Mouse (Mus musculus) midbrain, postnatal 0 days (tissue): Measurements from ENCODE around the gene 1700034I23Rik. TPM values are rescaled to one million over a fixed set of nuclear protein-coding genes. Genes with fewer than 3 reads are reported as not detected.
A peak's percentile ranks its signal among the peaks of the same experiment; 100 is the strongest.
"Not testable (repeated sequence)": the region's sequence is repeated elsewhere in the genome, so short reads cannot be mapped to it uniquely, and the experiment has no call there.

Source experiments
- ATAC-seq: fragments of 200-750 bp; cut with Nextera tagmentation; 2 replicates; pipeline ENCODE4 v1.8.0; 2017; ENCODE audit warnings: moderate number of reproducible peaks, mild to moderate bottlenecking, moderate TSS enrichment, moderate library complexity; ENCODE audit not compliant: low FRiP score
- DNase-seq: peaks from one replicate; pipeline ENCODE4 v3.0.0-alpha.2; 2015; ENCODE audit warnings: low spot score
- H3K27ac ChIP-seq: fragments of 300-500 bp; sonication (generic); 2 replicates; pipeline ENCODE4 v1.5.1; 2014; ENCODE audit warnings: low read depth, mild to moderate bottlenecking, low read length, mixed read lengths
- H3K27me3 ChIP-seq: fragments of 300-500 bp; sonication (generic); 2 replicates; pipeline ENCODE4 v1.6.1; 2014; ENCODE audit warnings: low read length, control low read depth, mixed read lengths; ENCODE audit not compliant: insufficient read depth
- H3K36me3 ChIP-seq: fragments of 300-500 bp; sonication (generic); 2 replicates; pipeline ENCODE4 v1.6.1; 2014; ENCODE audit warnings: low read length, control low read depth, mixed read lengths; ENCODE audit not compliant: insufficient read depth
- H3K4me1 ChIP-seq: fragments of 300-500 bp; sonication (generic); 2 replicates; pipeline ENCODE4 v1.6.1; 2014; ENCODE audit warnings: mild to moderate bottlenecking, control low read depth, antibody characterized with exemption, low read length, mixed read lengths; ENCODE audit not compliant: insufficient read depth
- H3K4me2 ChIP-seq: fragments of 300-500 bp; sonication (generic); 2 replicates; pipeline ENCODE4 v1.6.1; 2014; ENCODE audit warnings: low read depth, mild to moderate bottlenecking, low read length, mixed read lengths; ENCODE audit not compliant: poor library complexity, severe bottlenecking
- H3K4me3 ChIP-seq: fragments of 300-500 bp; sonication (generic); 2 replicates; pipeline ENCODE4 v1.5.1; 2014; ENCODE audit warnings: low read depth, mild to moderate bottlenecking, low read length, moderate library complexity
- H3K9ac ChIP-seq: fragments of 300-500 bp; sonication (generic); replicated peaks from 2 replicates; pipeline ENCODE4 v1.6.1; 2014; ENCODE audit warnings: mild to moderate bottlenecking, low read length, moderate library complexity, mixed read lengths; ENCODE audit not compliant: poor library complexity, severe bottlenecking
- H3K9me3 ChIP-seq: fragments of 300-500 bp; sonication (generic); 2 replicates; pipeline ENCODE4 v1.6.1; 2016; ENCODE audit warnings: low read length, control low read depth
- CTCF ChIP-seq: IDR thresholded peaks from 2 replicates; pipeline ENCODE4 v1.5.1; 2016; ENCODE audit warnings: antibody characterized with exemption, mild to moderate bottlenecking
- WGBS: fragments of 180-500 bp; shearing (Covaris S2); extraction: QIAGEN DNeasy Blood & Tissue Kit; methylation state at CpG from one replicate; pipeline ENCODE4 v1.1.7; 2014; 5-methylcytosine and 5-hydroxymethylcytosine counted together
- polyA plus RNA-seq: library from polyadenylated mRNA; unstranded; fragments of >200 nt; fragmentation: Nextera tagmentation; extraction: Ambion mirVana; gene quantifications from 2 replicates; pipeline ENCODE4 v1.2.1, GENCODE M21; 2015
- total RNA-seq: library from RNA; depleted of rRNA; stranded (reverse); fragments of >200 nt; gene quantifications from 2 replicates; pipeline ENCODE4 v1.2.3, GENCODE M21; 2014; rRNA removed

Gene 1700034I23Rik
- total and polyA plus RNA-seq, 2 experiments from 2014 or later = 0.28 TPM; not detected in 1

DNA sequence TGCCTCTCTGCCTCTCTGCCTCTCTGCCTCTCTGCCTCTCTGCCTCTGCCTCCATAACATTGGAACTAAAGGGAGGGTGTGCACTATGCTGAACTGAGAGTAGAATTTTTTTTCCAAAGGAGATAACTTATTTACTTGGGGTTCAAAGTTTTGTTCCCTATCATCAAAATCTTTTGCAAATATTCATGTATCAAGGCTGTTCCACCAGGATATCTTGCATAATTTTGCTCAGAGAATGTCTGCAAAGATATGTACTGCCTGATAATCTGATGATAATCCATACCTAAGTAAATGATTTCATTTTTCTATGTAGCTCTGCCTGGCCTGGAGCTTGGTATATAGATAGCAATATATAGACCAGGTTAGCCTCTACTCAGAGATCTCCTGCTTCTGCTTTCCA is 36.7 kb upstream of the 1700034I23Rik start:
- no peak for TF ChIP-seq CTCF
- DNase-seq (no peak), ATAC-seq (no peak)
- Histone ChIP-seq H3K9ac (no peak overlapping the region), H3K27me3 (no peaks in the 10 kb centered on the region), H3K4me1 (no peaks in the 10 kb centered on the region), H3K27ac (no peak overlapping the region), H3K4me2 (no peak overlapping the region), H3K9me3 (no peaks in the 10 kb centered on the region), H3K4me3 (no peak overlapping the region), H3K36me3 (peaks cover 3% of the 10 kb centered on the region; the same call in 1 of the 2 replicates)

DNA sequence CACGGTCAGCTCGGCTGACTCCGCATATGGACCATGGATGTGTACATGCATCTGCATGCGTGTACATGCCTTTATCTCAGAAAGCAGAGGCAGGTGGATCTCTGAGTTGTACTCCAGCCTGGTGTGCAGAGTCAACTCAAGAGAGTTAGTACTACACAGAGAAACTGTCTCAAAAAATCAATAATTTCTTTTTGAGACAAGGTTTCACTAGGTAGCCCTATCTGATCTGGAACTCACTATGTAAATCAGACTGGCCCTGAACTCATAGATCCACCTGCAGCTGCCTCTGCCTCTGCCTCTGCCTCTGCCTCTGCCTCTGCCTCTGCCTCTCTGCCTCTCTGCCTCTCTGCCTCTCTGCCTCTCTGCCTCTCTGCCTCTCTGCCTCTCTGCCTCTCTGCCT is 36.2 kb upstream of the 1700034I23Rik start:
- ATAC-seq = no peak
- no peaks in the 10 kb centered on the region for H3K4me1 ChIP-seq
- H3K9me3 ChIP-seq = no peaks in the 10 kb centered on the region
- H3K27me3 ChIP-seq = no peaks in the 10 kb centered on the region
- H3K9ac ChIP-seq = no peak overlapping the region
- H3K36me3 ChIP-seq = peaks cover 5% of the 10 kb centered on the region
- WGBS = 94% methylated on average over 4 of the region's 4 CpGs
- TF ChIP-seq CTCF = no peak
- H3K27ac ChIP-seq = no peak overlapping the region
- DNase-seq = no peak
- H3K4me3 ChIP-seq = no peak overlapping the region
- no peak overlapping the region for H3K4me2 ChIP-seq

DNA sequence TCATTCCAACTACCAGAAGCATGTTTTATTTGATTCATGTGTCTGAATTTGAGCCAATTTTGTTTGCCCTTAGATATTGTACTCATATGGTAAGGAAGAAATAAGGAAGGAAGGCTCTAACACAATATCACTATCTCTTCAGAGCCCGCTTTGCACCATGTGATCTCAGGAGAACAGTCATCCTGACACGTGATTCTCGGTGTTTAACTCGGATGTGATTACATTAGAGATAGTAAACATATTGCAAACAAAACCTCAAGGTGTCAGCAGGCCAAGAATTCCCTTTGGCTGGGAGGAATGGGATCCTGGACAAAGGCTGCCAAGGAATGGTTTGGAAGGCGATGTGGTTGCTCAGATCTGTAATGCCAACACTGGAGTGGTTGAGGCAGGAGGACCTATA is 35.8 kb upstream of the 1700034I23Rik start:
- Histone ChIP-seq H3K27me3 (no peaks in the 10 kb centered on the region), H3K36me3 (peaks cover 9% of the 10 kb centered on the region), H3K4me3 (no peak overlapping the region), H3K4me2 (no peak overlapping the region), H3K9ac (no peak overlapping the region), H3K9me3 (no peaks in the 10 kb centered on the region), H3K27ac (no peak overlapping the region), H3K4me1 (no peaks in the 10 kb centered on the region)
- no peak for TF ChIP-seq CTCF
- no peak for ATAC-seq
- WGBS = 89% methylated on average over 5 of the region's 5 CpGs
- DNase-seq = no peak

DNA sequence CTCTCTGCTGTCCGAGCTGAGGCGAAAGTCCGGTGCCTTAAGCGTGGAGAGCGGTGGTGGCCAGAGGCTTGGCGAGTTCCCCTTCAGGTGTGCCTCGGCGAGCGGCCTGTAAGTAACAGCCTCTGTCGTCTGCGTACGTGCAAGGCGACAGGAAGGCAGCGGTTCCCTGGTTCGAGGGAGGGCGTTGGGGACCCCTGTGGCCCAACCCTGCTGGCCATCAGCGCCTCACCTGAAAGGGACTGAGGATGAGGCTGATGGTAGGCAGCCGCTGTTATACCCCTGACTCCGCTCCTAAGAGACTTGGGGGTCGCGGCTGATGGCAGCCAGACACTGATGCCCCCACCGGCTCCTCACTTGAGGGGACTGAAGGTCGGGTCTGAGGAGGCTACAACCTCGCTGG is 8.0 kb downstream of the 1700034I23Rik start:
- peak overlapping the region; percentile 60 for H3K4me2 ChIP-seq
- not testable (repeated sequence) for H3K4me1 ChIP-seq, H3K27me3 ChIP-seq, H3K36me3 ChIP-seq, H3K9me3 ChIP-seq
- 0 out of 2 replicates have a peak overlapping the region, but pooled peaks have one; percentile 47 for H3K27ac ChIP-seq
- 0% methylated on average over 17 of the region's 24 CpGs for WGBS
- peak overlapping the region; percentile 56 for H3K4me3 ChIP-seq
- DNase-seq (peak; percentile 9), ATAC-seq (peak; percentile 71; the same call in 1 of the 2 replicates)
- H3K9ac ChIP-seq = peak overlapping the region; percentile 56

DNA sequence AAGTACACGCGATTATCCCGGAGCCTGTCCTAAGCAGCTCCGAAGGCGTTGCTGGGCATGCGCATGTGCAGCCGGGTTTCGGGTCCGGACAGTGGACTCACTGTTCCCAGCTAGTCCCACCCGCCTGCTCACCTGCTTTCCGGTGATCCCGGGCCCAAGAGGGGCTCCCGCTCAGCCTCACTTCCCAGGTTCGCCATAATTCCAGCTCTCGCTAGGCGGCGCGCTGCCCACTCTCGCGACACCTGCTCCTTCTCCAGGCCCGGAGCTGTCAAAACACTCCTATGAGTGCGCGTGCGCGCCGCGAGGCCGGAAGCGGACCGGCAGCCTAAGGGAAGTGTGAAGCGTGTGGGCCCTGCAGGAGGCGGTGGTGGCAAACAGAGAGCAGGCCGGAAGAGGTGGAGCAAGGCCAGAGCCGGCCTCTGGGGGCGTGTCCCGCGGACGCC is 8.5 kb downstream of the 1700034I23Rik start:
- not testable (repeated sequence) for H3K4me1 ChIP-seq, H3K27me3 ChIP-seq, H3K9me3 ChIP-seq, H3K36me3 ChIP-seq
- TF ChIP-seq CTCF = peak; percentile 79
- Histone ChIP-seq H3K9ac (peak overlapping the region; percentile 44; the same call in 1 of the 2 replicates), H3K4me2 (peak overlapping the region; percentile 45), H3K27ac (peak overlapping the region; percentile 47; the same call in 1 of the 2 replicates), H3K4me3 (peak overlapping the region; percentile 56)
- peak; percentile 100 for ATAC-seq
- WGBS = 1% methylated on average over 32 of the region's 38 CpGs
- peak; percentile 98 for DNase-seq

DNA sequence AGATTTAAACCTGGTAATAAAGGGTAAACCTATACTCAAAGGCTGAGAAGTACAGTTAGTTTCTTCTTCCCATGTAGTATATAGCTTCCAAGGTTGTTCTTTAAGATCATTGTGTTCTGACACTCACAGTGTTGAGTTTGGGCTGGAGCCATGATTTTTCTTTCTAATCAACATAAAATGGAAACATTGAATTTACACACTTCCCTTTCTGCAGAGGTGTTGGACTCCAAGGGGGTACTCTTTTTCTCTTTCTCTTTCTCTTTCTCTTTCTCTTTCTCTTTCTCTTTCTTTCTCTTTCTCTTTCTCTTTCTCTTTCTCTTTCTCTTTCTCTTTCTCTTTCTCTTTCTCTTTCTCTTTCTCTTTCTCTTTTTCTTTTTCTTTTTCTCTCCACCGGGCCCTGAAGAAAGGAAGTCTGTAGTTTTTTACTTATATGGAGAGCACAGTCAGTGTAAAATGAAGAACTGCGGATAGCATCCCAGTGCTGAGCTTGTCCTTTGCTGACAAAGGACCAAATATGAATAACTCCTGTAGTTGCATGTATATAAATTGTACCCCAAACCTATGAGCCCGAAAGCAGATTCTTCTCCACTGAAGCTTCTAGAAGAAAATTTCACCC is 49.1 kb downstream of the 1700034I23Rik start:
- not testable (repeated sequence) for H3K9me3 ChIP-seq, DNase-seq, H3K4me1 ChIP-seq, H3K9ac ChIP-seq, H3K4me3 ChIP-seq, H3K27ac ChIP-seq, ATAC-seq, H3K27me3 ChIP-seq, H3K36me3 ChIP-seq, H3K4me2 ChIP-seq
- 88% methylated on average over 3 of the region's 3 CpGs for WGBS

Other genes with a start within 250 kb of the 1700034I23Rik start
- gene Slc25a31, start 193.7 kb downstream of the 1700034I23Rik start, total RNA-seq = 0.49 TPM in 1 of 2 replicates, not detected in the other
- 0.09 and 0.50 TPM in 2 replicates for gene Slc25a31, start 193.7 kb downstream of the 1700034I23Rik start, polyA plus RNA-seq
- 33.2 and 39.5 TPM in 2 replicates for gene Hspa4l, start 158.0 kb downstream of the 1700034I23Rik start, total RNA-seq
- gene Hspa4l, start 158.0 kb downstream of the 1700034I23Rik start, polyA plus RNA-seq = 38.8 and 43.1 TPM in 2 replicates
- gene Plk4, start 102.5 kb downstream of the 1700034I23Rik start, total RNA-seq = 8.7 and 9.7 TPM in 2 replicates
- 9.2 and 9.6 TPM in 2 replicates for gene Plk4, start 102.5 kb downstream of the 1700034I23Rik start, polyA plus RNA-seq
- 8.5 and 10.2 TPM in 2 replicates for gene Mfsd8, start 55.7 kb downstream of the 1700034I23Rik start, total RNA-seq
- gene Mfsd8, start 55.7 kb downstream of the 1700034I23Rik start, polyA plus RNA-seq = 6.7 TPM in 2 replicates
- gene Abhd18, start 55.6 kb downstream of the 1700034I23Rik start, total RNA-seq = 14.8 and 15.9 TPM in 2 replicates
- 8.3 and 8.5 TPM in 2 replicates for gene Abhd18, start 55.6 kb downstream of the 1700034I23Rik start, polyA plus RNA-seq
- gene Larp1b, start 47.3 kb upstream of the 1700034I23Rik start, total RNA-seq = 11.9 and 12.8 TPM in 2 replicates
- gene Larp1b, start 47.3 kb upstream of the 1700034I23Rik start, polyA plus RNA-seq = 3.2 and 5.0 TPM in 2 replicates
- gene Pgrmc2, start 180.5 kb upstream of the 1700034I23Rik start, total RNA-seq = 28.4 and 32.0 TPM in 2 replicates
- gene Pgrmc2, start 180.5 kb upstream of the 1700034I23Rik start, polyA plus RNA-seq = 24.5 and 27.9 TPM in 2 replicates